Mouse (Mus musculus): ENCODE data around the gene Vmn1r65. TPM values are rescaled to one million over a fixed set of nuclear protein-coding genes. Genes with fewer than 3 reads are reported as not detected.
"Not testable (repeated sequence)": the region's sequence is repeated elsewhere in the genome, so short reads cannot be mapped to it uniquely, and the experiment has no call there.

The Vmn1r65 gene
- polyA plus RNA-seq (2015; fragmentation: Nextera tagmentation; extraction: Ambion mirVana): not detected in 2 replicates

- peaks cover 48% of the 10 kb centered on the region for H3K9me3 ChIP-seq
- ATAC-seq (ENCODE audit: low read depth): no peak
- no peak within 1 kb of the TSS for H3K27ac ChIP-seq (replicated peaks)
- H3K27me3 ChIP-seq: no peaks in the 10 kb centered on the region
- H3K4me1 ChIP-seq (replicated peaks): no peaks in the 10 kb centered on the region
- no peak within 1 kb of the TSS for H3K4me2 ChIP-seq
- WGBS: 89% methylated on average over 1 of the region's 1 CpGs
- H3K9ac ChIP-seq: no peak within 1 kb of the TSS
- no peak within 1 kb of the TSS for H3K4me3 ChIP-seq
- no peaks in the 10 kb centered on the region for H3K36me3 ChIP-seq
Measured at GRCm38 (mm10) chr7:6010910-6011309, at the start of gene Vmn1r65. Gene Vmn1r65, minus strand, starts transcription at chr7:6011010.

GRCm38 (mm10) chr7:6044861-6045260 lies 34.1 kb upstream of the Vmn1r65 start, which contains the start of gene Nlrp4c:
Gene Nlrp4c, plus strand, starts transcription at chr7:6045161.
- WGBS: 83% methylated on average over 11 of the region's 11 CpGs
- H3K9ac ChIP-seq: no peak within 1 kb of the TSS
- H3K27ac ChIP-seq (replicated peaks): no peak within 1 kb of the TSS
- H3K4me1 ChIP-seq (replicated peaks): no peaks in the 10 kb centered on the region
- H3K36me3 ChIP-seq: no peaks in the 10 kb centered on the region
- no peak within 1 kb of the TSS for H3K4me2 ChIP-seq
- H3K9me3 ChIP-seq: peaks cover 24% of the 10 kb centered on the region; the same call in 1 of the 2 replicates
- H3K27me3 ChIP-seq: no peaks in the 10 kb centered on the region
- no peak within 1 kb of the TSS for H3K4me3 ChIP-seq
- no peak for ATAC-seq (ENCODE audit: low read depth)

DNA sequence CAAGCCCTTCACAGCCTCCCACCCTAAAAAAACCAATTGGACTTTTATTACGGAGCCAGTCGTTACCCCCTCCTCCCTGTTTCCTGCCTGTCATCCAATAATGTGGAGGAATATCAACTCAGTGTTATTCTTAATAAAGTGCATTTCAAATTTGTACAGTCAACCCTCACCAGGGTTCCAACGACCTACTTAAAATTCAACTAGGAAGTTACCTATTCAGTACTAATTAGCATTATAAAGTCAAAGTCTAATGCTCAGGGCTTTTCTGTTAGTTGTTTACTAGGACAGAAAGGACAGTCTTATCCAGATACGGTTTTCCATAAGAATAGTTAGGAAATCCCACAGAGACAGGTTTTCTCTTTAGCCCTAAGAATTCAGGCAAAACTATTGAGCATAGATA lies 28.4 kb downstream of the Vmn1r65 start:
- not testable (repeated sequence) for H3K4me2 ChIP-seq; H3K4me1 ChIP-seq (replicated peaks); H3K9ac ChIP-seq; H3K4me3 ChIP-seq; H3K27ac ChIP-seq (replicated peaks); ATAC-seq (ENCODE audit: low read depth); H3K27me3 ChIP-seq; H3K36me3 ChIP-seq
- H3K9me3 ChIP-seq: peaks cover 33% of the 10 kb centered on the region; the same call in 1 of the 2 replicates
- WGBS: 78% methylated on average over 4 of the region's 4 CpGs

GRCm38 (mm10) chr7:5972546-5972945 lies 38.3 kb downstream of the Vmn1r65 start:
- H3K36me3 ChIP-seq; H3K4me3 ChIP-seq; H3K4me2 ChIP-seq; H3K9ac ChIP-seq; H3K27ac ChIP-seq (replicated peaks); H3K4me1 ChIP-seq (replicated peaks); ATAC-seq (ENCODE audit: low read depth); H3K27me3 ChIP-seq: not testable (repeated sequence)
- peaks cover 27% of the 10 kb centered on the region for H3K9me3 ChIP-seq
- 81% methylated on average over 2 of the region's 2 CpGs for WGBS

Other genes starting within 250 kb of the Vmn1r65 start
- not detected in 2 replicates for gene Vmn1r63, start 205.6 kb downstream of the Vmn1r65 start, polyA plus RNA-seq (2015; fragmentation: Nextera tagmentation; extraction: Ambion mirVana)
- gene Vmn1r64, start 126.5 kb downstream of the Vmn1r65 start, polyA plus RNA-seq (2015; fragmentation: Nextera tagmentation; extraction: Ambion mirVana): not detected in 2 replicates
- not detected in 2 replicates for gene Nlrp4c, start 34.2 kb upstream of the Vmn1r65 start, polyA plus RNA-seq (2015; fragmentation: Nextera tagmentation; extraction: Ambion mirVana)
- gene Zfp787, start 145.0 kb upstream of the Vmn1r65 start, polyA plus RNA-seq (2015; fragmentation: Nextera tagmentation; extraction: Ambion mirVana): 23.0 and 23.7 TPM in 2 replicates
- gene Zfp444, start 161.2 kb upstream of the Vmn1r65 start, polyA plus RNA-seq (2015; fragmentation: Nextera tagmentation; extraction: Ambion mirVana): 71.4 and 81.0 TPM in 2 replicates
- gene Galp, start 186.1 kb upstream of the Vmn1r65 start, polyA plus RNA-seq (2015; fragmentation: Nextera tagmentation; extraction: Ambion mirVana): not detected in 2 replicates
- not detected in 2 replicates for gene Zscan5b, start 211.3 kb upstream of the Vmn1r65 start, polyA plus RNA-seq (2015; fragmentation: Nextera tagmentation; extraction: Ambion mirVana)
- gene Epp13, start 241.7 kb upstream of the Vmn1r65 start, polyA plus RNA-seq (2015; fragmentation: Nextera tagmentation; extraction: Ambion mirVana): not detected in 2 replicates

Measured in neural tube, embryonic 13.5 days (tissue).